Mouse (Mus musculus) neural tube, embryonic 14.5 days (tissue): ENCODE measurements around the gene Nol9. TPM values are rescaled to one million over a fixed set of nuclear protein-coding genes. Genes with fewer than 3 reads are reported as not detected.

ENCODE experiments used
- ATAC-seq: fragments of 200-750 bp; cut with Nextera tagmentation; 2 replicates; pipeline ENCODE4 v1.8.0; 2017; ENCODE audit warnings: low read depth, mild to moderate bottlenecking, moderate TSS enrichment, moderate library complexity
- H3K27ac ChIP-seq: fragments of 300-500 bp; sonication (generic); 2 replicates; pipeline ENCODE4 v1.5.1; 2014; ENCODE audit warnings: low read depth, mild to moderate bottlenecking, control low read depth, low read length, moderate library complexity, mixed read lengths
- H3K27me3 ChIP-seq: fragments of 300-500 bp; sonication (generic); 2 replicates; pipeline ENCODE4 v1.6.1; 2014; ENCODE audit warnings: low read length; ENCODE audit not compliant: control insufficient read depth, insufficient read depth
- H3K36me3 ChIP-seq: fragments of 300-500 bp; sonication (generic); 2 replicates; pipeline ENCODE4 v1.6.1; 2014; ENCODE audit warnings: low read length, mixed read lengths; ENCODE audit not compliant: control insufficient read depth, insufficient read depth
- H3K4me1 ChIP-seq: fragments of 300-500 bp; sonication (generic); 2 replicates; pipeline ENCODE4 v1.6.1; 2014; ENCODE audit warnings: low read length; ENCODE audit not compliant: control insufficient read depth, insufficient read depth
- H3K4me2 ChIP-seq: fragments of 300-500 bp; sonication (generic); 2 replicates; pipeline ENCODE4 v1.6.1; 2014; ENCODE audit warnings: mild to moderate bottlenecking, low read depth, low read length, control low read depth
- H3K4me3 ChIP-seq: fragments of 300-500 bp; sonication (generic); 2 replicates; pipeline ENCODE4 v1.5.1; 2014; ENCODE audit warnings: low read depth, low read length, control low read depth, mixed read lengths
- H3K9ac ChIP-seq: fragments of 300-500 bp; sonication (generic); replicated peaks from 2 replicates; pipeline ENCODE4 v1.6.1; 2014; ENCODE audit warnings: low read depth, mild to moderate bottlenecking, control low read depth, low read length, mixed read lengths
- H3K9me3 ChIP-seq: fragments of 300-500 bp; sonication (generic); 2 replicates; pipeline ENCODE4 v1.6.1; 2016; ENCODE audit warnings: low read length; ENCODE audit not compliant: control insufficient read depth
- WGBS: fragments of 180-500 bp; shearing (Covaris S2); extraction: QIAGEN DNeasy Blood & Tissue Kit; methylation state at CpG from one replicate; pipeline ENCODE4 v1.1.7; 2014; 5-methylcytosine and 5-hydroxymethylcytosine counted together
- polyA plus RNA-seq: library from polyadenylated mRNA; unstranded; fragments of >200 nt; fragmentation: Nextera tagmentation; extraction: Ambion mirVana; gene quantifications from 2 replicates; pipeline ENCODE4 v1.2.1, GENCODE M21; 2014

The Nol9 gene
- polyA plus RNA-seq, 1 experiment from 2014 or later = 26.1 TPM

DNA sequence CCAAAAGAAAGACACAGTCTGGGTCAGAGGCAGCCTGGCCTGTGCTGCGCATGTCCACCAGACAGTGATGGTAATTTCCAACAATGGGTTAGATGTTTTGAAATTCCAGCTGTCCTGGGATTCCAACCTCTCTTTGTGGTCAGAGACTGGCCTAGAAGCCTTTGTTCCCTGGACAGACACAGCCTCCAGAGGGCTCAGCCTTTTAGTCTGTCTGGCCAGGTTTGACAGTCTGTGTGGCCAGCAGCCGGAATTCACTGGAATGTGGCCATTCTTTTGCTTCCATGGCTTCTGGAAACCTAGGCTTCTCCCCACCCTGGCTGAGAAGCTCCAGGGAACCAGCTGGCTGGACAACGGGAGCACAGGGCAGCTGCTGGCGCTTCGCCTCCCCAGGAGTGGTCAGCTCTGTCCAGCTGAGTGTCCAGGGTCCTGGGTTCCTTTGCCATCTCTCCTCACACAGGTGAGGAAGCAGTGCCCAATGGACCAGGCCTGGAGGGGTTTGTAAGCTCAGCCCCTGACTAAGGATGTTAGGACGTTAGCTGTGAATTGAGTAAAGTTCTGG is 29.1 kb downstream of the Nol9 start:
- no peak overlapping the region for H3K9ac ChIP-seq
- no peak for ATAC-seq
- H3K4me3 ChIP-seq = no peak overlapping the region
- no peaks in the 10 kb centered on the region for H3K4me1 ChIP-seq
- no peaks in the 10 kb centered on the region for H3K9me3 ChIP-seq
- no peaks in the 10 kb centered on the region for H3K27me3 ChIP-seq
- 76% methylated on average over 6 of the region's 6 CpGs for WGBS
- no peaks in the 10 kb centered on the region for H3K36me3 ChIP-seq
- H3K4me2 ChIP-seq = no peak overlapping the region
- no peak overlapping the region for H3K27ac ChIP-seq

GRCm38 (mm10) chr4:152069245-152069644 is 30.1 kb downstream of the Nol9 start:
- no peak for ATAC-seq
- Histone ChIP-seq H3K27me3 (no peaks in the 10 kb centered on the region), H3K27ac (no peak overlapping the region), H3K4me2 (no peak overlapping the region), H3K4me3 (no peak overlapping the region), H3K36me3 (no peaks in the 10 kb centered on the region), H3K9me3 (no peaks in the 10 kb centered on the region), H3K9ac (no peak overlapping the region), H3K4me1 (no peaks in the 10 kb centered on the region)
- 89% methylated on average over 3 of the region's 3 CpGs for WGBS

GRCm38 (mm10) chr4:152070494-152071396 is 31.6 kb downstream of the Nol9 start:
- Histone ChIP-seq H3K4me2 (no peak overlapping the region), H3K9ac (no peak overlapping the region), H3K27me3 (no peaks in the 10 kb centered on the region), H3K4me3 (no peak overlapping the region), H3K4me1 (no peaks in the 10 kb centered on the region), H3K36me3 (no peaks in the 10 kb centered on the region), H3K9me3 (no peaks in the 10 kb centered on the region), H3K27ac (no peak overlapping the region)
- no peak for ATAC-seq
- 82% methylated on average over 11 of the region's 11 CpGs for WGBS

GRCm38 (mm10) chr4:152072121-152072601 is 33.0 kb downstream of the Nol9 start, which contains the start of gene Plekhg5:
TSS of gene Plekhg5 (plus strand) at chr4:152072498.
- Histone ChIP-seq H3K4me1 (no peaks in the 10 kb centered on the region), H3K36me3 (no peaks in the 10 kb centered on the region), H3K4me2 (no peak within 1 kb of the TSS), H3K27me3 (no peaks in the 10 kb centered on the region), H3K27ac (no peak within 1 kb of the TSS), H3K9me3 (no peaks in the 10 kb centered on the region), H3K4me3 (no peak within 1 kb of the TSS), H3K9ac (no peak within 1 kb of the TSS)
- WGBS = 63% methylated on average over 10 of the region's 10 CpGs
- ATAC-seq = no peak

GRCm38 (mm10) chr4:152072655-152073054 is 33.5 kb downstream of the Nol9 start:
- H3K4me2 ChIP-seq = no peak overlapping the region
- 73% methylated on average over 10 of the region's 10 CpGs for WGBS
- no peaks in the 10 kb centered on the region for H3K36me3 ChIP-seq
- ATAC-seq = no peak
- no peaks in the 10 kb centered on the region for H3K27me3 ChIP-seq
- H3K4me3 ChIP-seq = no peak overlapping the region
- no peak overlapping the region for H3K27ac ChIP-seq
- no peaks in the 10 kb centered on the region for H3K4me1 ChIP-seq
- no peaks in the 10 kb centered on the region for H3K9me3 ChIP-seq
- no peak overlapping the region for H3K9ac ChIP-seq

- Histone ChIP-seq H3K36me3 (no peaks in the 10 kb centered on the region), H3K27me3 (no peaks in the 10 kb centered on the region), H3K27ac (no peak overlapping the region), H3K9me3 (no peaks in the 10 kb centered on the region), H3K4me3 (no peak overlapping the region), H3K4me1 (no peaks in the 10 kb centered on the region), H3K9ac (no peak overlapping the region), H3K4me2 (no peak overlapping the region)
- ATAC-seq = no peak
- 89% methylated on average over 6 of the region's 6 CpGs for WGBS
These were observed 34.6 kb downstream of the Nol9 start for GRCm38 (mm10) chr4:152073715-152074114.

GRCm38 (mm10) chr4:152074548-152074947 is 35.4 kb downstream of the Nol9 start:
- 88% methylated on average over 9 of the region's 9 CpGs for WGBS

DNA sequence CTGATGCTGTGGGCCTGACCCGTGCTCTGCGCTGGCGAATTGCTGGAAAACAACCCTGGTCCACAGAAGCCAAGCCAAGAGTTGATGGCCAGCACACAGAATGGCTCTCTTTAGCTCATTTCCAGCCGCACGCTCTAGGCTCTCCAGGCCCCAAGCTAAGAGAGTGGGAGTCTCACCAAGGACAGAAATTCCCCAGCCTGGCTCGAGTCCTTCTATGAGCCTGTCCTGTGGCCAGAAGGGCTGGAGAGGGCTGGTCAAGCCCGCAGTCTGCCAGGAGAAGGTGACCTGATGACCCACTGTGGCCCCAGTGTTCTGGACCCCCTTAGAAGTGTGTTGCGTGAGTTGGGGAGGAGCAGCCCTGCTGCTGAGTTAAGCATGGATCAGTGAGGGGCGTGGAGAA is 38.1 kb downstream of the Nol9 start:
- H3K4me3 ChIP-seq = no peak overlapping the region
- 87% methylated on average over 9 of the region's 9 CpGs for WGBS
- H3K9ac ChIP-seq = no peak overlapping the region

More at GRCm38 (mm10) chr4:152074548-152074947, 35.4 kb downstream of the Nol9 start:
- Histone ChIP-seq H3K27me3 (no peaks in the 10 kb centered on the region), H3K4me3 (no peak overlapping the region), H3K27ac (no peak overlapping the region), H3K4me2 (no peak overlapping the region), H3K9me3 (no peaks in the 10 kb centered on the region), H3K4me1 (no peaks in the 10 kb centered on the region), H3K36me3 (no peaks in the 10 kb centered on the region), H3K9ac (no peak overlapping the region)
- no peak for ATAC-seq

DNA sequence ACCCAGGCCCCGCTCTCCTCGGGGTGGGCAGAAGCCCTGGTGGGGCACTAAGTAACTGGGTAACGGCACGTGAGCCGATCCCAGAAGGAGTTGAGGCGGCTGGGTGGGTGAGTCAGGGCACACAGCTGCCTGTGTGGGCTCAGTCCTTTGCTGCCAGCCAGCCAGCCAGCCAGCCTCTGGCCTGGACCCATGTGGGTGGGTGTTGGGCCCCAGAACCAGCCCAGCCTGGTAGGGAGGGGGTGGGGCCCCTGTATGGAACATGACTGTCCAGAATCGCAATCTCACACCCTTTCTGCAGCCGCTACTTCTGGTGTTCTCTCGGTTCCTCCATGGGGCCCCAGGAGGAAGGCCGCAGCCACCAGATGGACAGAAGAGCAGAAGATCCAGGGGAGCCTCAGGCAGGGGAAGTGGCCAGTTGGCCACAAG is 39.0 kb downstream of the Nol9 start:
- no peak overlapping the region for H3K9ac ChIP-seq
- H3K27ac ChIP-seq = no peak overlapping the region
- ATAC-seq = no peak
- no peak overlapping the region for H3K4me2 ChIP-seq
- no peaks in the 10 kb centered on the region for H3K27me3 ChIP-seq
- WGBS = 93% methylated on average over 10 of the region's 10 CpGs
- no peaks in the 10 kb centered on the region for H3K9me3 ChIP-seq
- no peak overlapping the region for H3K4me3 ChIP-seq
- H3K4me1 ChIP-seq = no peaks in the 10 kb centered on the region
- H3K36me3 ChIP-seq = no peaks in the 10 kb centered on the region

More for the DNA sequence above, 38.1 kb downstream of the Nol9 start:
- H3K9me3 ChIP-seq = no peaks in the 10 kb centered on the region
- H3K4me1 ChIP-seq = no peaks in the 10 kb centered on the region
- H3K27me3 ChIP-seq = no peaks in the 10 kb centered on the region
- no peaks in the 10 kb centered on the region for H3K36me3 ChIP-seq
- H3K27ac ChIP-seq = no peak overlapping the region
- no peak for ATAC-seq
- no peak overlapping the region for H3K4me2 ChIP-seq
